Mouse (Mus musculus) WW6 (cell line): ENCODE data around the gene S100a14.

Source experiments
- DNase-seq: peaks from one replicate; pipeline ENCODE4 v3.0.0-alpha.2; 2013; ENCODE audit warnings: low read depth, low spot score

Gene S100a14

DNA sequence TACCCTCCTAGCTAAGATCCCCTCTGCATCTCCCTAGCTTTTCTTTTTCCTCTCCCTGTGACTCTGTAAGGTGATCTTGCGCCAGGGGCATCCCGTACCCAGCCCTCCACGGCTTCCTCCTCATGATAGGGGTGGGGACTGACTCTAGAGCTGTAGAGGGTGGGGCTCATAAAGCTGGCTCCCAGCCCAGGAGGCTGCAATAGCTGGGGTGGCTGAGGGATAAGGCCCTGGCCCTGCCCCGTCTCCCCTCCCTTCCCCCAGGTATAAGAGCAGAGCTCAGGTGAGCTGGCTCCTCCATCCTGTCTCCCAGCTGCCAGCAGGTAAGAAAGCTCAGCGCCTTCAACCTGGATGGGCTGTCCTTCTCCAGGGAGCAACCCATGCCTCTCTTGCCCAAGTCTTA, at the start of gene S100a14:
Gene S100a14 (plus strand): TSS at position 277 of the 400 bp plus-strand sequence.
- DNase-seq, result no peak

DNA sequence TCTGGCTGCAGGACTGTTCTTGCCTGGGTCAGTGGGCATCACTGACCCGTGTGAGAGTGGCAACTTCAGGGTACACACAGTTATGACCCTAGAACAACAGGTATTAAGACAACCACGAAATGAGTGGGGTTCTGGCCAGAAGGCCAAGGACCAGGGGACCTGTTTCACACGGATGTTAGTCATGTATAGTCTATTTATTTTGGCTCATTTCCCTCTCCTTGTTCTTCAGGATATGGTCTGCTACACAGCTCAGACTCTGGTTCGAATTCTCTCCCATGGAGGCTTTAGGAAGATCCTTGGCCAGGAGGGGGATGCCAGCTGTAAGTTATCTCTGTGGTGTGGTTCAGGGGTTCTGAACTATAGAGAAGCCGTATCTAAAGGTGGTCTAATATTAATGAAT, 39.7 kb upstream of the S100a14 start:
- no peak for DNase-seq

DNA sequence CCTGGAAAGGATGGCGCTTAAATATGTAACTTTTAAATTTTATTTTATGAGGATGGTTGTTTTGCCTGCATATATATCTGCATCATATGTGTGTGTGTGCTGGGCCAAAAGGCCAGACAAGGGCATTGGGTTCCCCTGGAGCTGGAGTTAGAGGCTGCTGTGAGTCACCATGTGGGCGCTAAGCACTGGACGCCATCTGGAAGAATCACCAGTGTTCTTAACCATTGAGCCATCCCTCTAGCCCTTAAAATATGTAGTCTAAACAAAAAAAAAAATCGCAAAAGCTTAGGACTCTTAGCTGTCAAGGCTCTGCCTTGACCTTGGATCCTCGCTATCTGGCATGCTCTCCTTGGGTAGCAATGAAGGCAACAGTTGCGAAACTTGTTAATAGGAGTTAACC, 38.1 kb upstream of the S100a14 start:
- no peak for DNase-seq

DNA sequence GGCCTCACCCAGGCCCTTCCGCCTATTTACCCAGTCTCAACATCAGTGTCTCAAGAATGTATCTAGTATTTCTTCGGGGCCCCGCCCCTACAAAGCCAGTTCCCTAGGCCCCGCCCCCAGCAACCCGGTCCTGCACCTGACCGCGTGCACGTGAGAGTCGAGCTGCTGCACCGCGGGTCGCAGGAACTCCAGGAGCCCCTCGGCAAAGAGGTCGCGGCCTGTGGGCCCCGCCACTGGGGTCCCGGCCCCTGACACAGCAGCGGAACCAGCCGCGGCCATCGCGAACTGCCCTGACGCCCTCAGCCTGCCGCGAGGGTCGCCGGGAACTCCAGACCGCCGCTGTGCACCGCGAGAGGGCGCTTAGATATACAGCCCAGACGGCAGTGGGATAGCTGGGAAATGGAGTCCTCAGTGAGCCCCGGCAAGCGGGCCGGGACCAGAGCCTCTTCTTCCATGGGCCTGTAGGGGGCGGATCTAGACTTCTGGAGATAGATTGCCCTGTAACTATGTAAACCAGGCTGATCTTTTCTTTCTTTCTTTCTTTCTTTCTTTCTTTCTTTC, 35.9 kb upstream of the S100a14 start, which contains the start of gene Snapin:
Gene Snapin (minus strand): TSS at position 338 of the 561 bp plus-strand sequence.
- peak; percentile 89 for DNase-seq

- DNase-seq, result no peak
Measured at GRCm38 (mm10) chr3:90491350-90491749, 35.3 kb upstream of the S100a14 start.

DNA sequence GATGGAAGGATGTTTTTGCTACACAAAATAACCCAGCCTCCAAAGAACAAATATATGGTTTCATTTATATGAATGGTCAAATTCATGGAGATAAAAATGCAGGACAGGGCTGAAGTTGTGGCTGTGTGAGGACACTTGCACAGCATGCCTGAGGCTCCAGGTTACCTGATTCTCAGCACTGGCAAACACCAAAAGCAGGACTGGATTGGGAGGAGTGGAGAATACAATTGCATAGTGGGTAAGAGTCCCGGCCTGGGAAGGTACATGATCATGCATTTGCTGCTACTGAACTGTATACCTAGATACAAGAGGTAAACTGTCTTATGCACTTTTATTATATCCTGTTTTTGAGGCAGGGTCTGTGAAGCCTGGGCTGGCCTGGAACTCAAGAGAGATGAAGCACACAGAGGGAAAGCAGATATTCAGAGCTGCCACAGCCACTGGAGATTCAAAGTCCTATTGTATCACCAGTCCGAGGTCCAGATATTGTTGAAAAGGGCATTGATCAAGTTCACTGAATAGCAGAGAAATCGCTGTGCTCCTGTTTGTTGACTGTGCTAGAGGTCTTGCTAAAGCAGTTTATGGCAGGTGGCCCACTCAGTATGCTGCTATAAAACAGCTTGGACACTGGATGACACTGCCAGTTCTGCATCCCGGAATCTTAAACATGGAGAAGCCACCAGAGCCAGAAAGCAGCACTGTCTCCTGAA, 32.7 kb upstream of the S100a14 start:
- DNase-seq, result no peak

GRCm38 (mm10) chr3:90495850-90496525, 30.7 kb upstream of the S100a14 start:
- DNase-seq, result no peak

DNA sequence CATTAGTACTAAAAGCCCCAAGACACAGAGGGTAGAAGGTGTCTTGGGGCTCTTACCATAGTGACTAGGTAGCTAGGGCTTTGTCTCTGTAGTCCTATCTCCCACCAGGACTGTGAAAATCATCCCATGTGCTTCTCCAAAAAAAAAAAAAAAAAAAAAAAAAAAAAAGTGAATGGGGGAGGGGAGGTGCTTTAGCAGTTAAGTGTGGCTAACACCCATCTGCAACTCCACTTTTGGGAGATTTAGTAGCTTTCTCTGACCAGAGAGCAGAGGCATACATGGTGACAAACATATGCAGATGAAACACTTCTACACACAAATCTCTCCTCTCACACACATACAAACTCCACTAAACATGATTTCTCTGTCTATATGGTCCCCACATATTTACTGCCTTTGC, 29.1 kb upstream of the S100a14 start:
- no peak for DNase-seq

- DNase-seq, result no peak
Measured at GRCm38 (mm10) chr3:90503444-90503843, 23.2 kb upstream of the S100a14 start.

DNA sequence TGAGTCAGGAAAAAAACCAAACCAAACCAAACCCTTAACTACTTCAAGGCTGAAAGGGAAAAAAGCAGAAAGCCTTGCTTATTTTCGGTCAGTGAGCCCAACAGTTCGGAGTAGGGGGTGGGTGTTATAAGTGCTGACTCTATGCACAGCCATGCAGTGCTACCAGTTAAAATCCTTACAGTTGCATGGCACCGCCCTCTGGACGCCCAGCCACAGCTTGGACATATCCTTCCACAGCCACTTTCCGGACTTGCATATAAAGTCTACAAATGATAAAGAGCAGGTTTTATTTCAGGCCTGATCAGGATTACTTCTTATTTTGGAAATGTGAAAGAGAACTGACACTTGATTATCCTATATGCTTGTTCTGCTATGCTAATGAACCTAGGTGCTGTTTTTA, 21.4 kb upstream of the S100a14 start:
- DNase-seq, result no peak

DNA sequence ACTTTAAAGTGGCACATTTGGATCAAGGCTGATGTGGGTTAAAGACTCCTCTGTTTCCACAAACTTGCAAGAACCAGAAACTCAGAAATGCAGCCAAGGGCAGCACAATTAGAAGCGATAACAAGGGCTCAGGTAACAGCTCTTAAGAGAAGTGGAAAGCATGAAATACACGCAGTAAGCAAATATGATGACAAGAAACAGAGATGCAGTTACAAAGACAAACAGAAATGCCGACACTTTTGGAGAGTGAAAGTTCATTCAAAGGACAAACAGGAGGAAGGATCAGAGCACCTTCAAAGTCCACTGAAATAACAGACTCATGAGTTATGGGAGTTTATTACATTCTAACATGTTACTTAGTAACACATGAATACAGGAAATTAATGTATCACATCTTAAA, 20.3 kb upstream of the S100a14 start:
- DNase-seq, result no peak

- DNase-seq, result no peak
Measured at GRCm38 (mm10) chr3:90508287-90508949, 18.2 kb upstream of the S100a14 start.

- peak; percentile 98 for DNase-seq
Measured at GRCm38 (mm10) chr3:90508950-90509746, 17.5 kb upstream of the S100a14 start, which contains the start of gene Chtop. TSS of gene Chtop (minus strand) at chr3:90509498.

DNA sequence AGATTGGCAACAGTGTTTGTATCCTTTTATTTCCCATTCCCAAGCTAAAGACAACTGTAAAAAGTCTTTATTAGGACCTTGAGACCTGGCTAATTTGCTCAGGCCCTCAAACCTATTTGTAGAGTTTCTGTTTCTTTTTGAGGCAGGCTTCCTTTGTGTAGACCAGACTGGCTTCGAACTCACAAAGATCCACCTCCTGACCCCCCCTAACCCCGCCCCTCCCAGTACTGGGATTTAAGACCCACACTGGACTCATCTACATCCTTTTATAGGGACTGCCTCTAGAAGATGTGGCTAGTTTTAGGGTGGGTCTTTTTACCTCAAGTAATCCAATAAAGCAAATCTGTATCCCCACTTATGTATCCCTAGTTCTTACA, 16.9 kb upstream of the S100a14 start:
- DNase-seq, result peak; percentile 26

- DNase-seq, result no peak
Measured at GRCm38 (mm10) chr3:90512276-90512675, 14.4 kb upstream of the S100a14 start.

DNA sequence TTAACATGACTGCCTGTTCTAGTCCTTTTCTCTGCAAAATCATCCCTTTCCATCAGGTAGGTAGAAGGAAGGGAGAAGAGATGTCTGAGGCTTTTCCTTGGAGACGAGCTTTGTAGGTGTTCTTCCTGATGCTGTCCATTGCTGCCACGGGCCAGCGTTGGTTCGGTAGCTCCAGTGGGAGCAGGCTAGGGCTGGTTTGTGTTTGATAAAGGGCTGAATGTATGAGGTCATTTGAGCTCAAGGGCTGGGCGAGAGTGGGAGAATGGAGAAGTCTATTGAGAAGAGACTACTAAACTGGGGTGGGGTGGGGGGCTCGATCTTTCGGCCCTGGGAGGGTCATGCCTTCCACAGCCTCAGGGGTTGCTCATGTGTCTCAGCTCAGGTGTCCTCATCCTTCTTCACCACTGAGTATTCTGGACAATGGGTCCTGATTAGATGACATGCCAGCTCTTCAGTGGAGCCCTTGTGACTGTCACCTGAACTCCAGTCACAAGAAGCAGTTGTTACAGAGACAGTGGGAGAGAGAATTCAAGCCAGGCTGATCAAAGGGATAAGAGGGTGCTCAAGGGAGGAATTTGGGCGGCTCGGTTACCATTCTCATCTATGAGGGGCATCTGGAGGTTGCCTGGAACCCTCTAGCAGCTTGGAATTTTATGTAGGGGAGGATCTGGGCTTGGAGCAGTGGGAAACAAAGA, 13.6 kb upstream of the S100a14 start:
- DNase-seq, result no peak

- no peak for DNase-seq
Measured at GRCm38 (mm10) chr3:90513796-90514590, 12.7 kb upstream of the S100a14 start, which contains the start of the genes S100a1 and S100a13. TSS of gene S100a1 (minus strand) at chr3:90514392. TSS of gene S100a13 (plus strand) at chr3:90514435.

GRCm38 (mm10) chr3:90514691-90515090, 12.0 kb upstream of the S100a14 start:
- DNase-seq, result no peak

GRCm38 (mm10) chr3:90515242-90515641, 11.4 kb upstream of the S100a14 start:
- DNase-seq, result no peak

DNA sequence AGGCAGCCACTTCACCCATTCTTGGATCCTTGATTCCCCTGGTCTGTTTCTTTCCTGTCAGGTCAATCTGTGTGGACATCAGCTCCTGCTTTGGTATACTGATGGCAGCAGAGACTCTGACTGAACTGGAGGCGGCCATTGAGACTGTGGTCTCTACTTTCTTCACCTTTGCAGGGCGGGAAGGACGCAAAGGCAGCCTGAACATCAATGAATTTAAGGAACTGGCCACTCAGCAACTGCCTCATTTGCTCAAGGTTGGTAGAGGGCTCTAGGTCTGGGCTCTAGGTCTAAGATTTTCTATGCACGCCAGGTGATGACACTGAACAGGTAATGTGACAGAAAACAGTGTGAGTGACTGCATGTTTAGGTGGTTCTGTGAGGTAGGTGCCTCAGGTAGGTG, 10.9 kb upstream of the S100a14 start:
- DNase-seq, result no peak
